Comparison of ENCODE assay signal across 13 mouse cellular contexts in the genomic region with DNA sequence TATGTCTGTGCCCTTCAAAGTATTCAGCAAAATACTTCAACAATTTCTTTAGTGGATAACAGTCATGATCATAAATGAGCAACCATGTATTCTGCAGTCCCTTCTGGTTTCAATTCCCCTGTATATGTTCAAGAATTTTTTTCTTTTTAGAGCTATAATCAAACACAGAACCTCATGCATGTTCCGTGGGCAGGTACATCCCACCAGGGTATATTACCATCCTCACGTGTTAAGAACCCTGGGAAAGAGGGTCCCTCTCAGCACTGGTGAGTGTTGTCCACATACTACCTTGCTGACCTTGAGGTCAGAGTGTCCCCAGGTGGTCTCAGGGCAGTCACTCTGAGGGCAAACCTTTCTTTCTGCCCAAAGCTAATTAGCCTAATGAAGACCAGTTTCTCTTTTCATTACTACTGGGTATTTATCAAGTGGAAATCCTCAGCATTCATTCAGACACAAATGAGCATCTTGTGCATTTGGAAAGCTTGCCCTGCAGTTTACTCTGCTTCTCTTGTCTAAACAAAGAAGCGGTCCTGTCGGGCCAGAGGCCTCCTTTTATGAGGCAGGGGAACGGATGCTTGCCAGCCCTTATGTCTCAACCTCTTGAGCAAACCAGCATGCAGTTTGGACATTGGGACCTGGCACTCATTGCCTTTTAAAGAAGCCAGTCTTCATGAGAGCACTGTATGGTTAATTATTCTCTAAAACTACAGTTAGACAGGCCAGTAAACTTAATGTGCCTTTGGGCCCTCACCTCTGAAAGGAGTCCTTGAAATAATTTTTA.
DNase-seq lines count a peak whose midpoint lies in the region; ATAC-seq lines count a peak whose summit lies in the region.
"Had no signal": no experiment of that assay in that cellular context is flagged by ENCODE, and none has a peak within 500 bp of the region (broad histone marks: within the 10 kb centered on the region; RNA-seq: fewer than 3 reads in every experiment).

No protein-coding gene starts in this region.

- H3K27ac ChIP-seq in neural tube, embryonic 15.5 days (replicated peaks) = no peak overlapping the region
- no peak overlapping the region for H3K27ac ChIP-seq in embryonic facial prominence, embryonic 11.5 days (replicated peaks; ENCODE audit: low read depth, low read length)
- H3K27ac ChIP-seq: heart, embryonic 10.5 days had no signal

- 0 out of 2 replicates have a peak, but pooled peaks cover 2% of the 10 kb centered on the region for H3K27me3 ChIP-seq in neural tube, embryonic 15.5 days (replicated peaks)
- H3K27me3 ChIP-seq in embryonic facial prominence, embryonic 11.5 days (ENCODE audit: control insufficient read depth, insufficient read depth, low read length) = no peaks in the 10 kb centered on the region
- H3K27me3 ChIP-seq: CH12.LX had no signal

- H3K9me3 ChIP-seq in neural tube, embryonic 15.5 days (replicated peaks) = no peaks in the 10 kb centered on the region
- H3K9me3 ChIP-seq in embryonic facial prominence, embryonic 11.5 days (replicated peaks; ENCODE audit: control insufficient read depth, low read length) = no peaks in the 10 kb centered on the region
- H3K9me3 ChIP-seq: heart, embryonic 10.5 days had no signal

- H3K4me3 ChIP-seq in neural tube, embryonic 15.5 days (replicated peaks) = no peak overlapping the region
- H3K4me3 ChIP-seq in embryonic facial prominence, embryonic 11.5 days (ENCODE audit: low read depth, low read length) = no peak overlapping the region
- H3K4me3 ChIP-seq: erythroblast, embryonic 14.5 days; heart, embryonic 10.5 days had no signal

- H3K36me3 ChIP-seq in neural tube, embryonic 15.5 days = 0 out of 2 replicates have a peak, but pooled peaks cover 2% of the 10 kb centered on the region
- no peaks in the 10 kb centered on the region for H3K36me3 ChIP-seq in embryonic facial prominence, embryonic 11.5 days (replicated peaks; ENCODE audit: control insufficient read depth, insufficient read depth, low read depth, low read length)
- H3K36me3 ChIP-seq: heart, embryonic 10.5 days had no signal

- H3K4me2 ChIP-seq in neural tube, embryonic 15.5 days = no peak overlapping the region
- H3K4me2 ChIP-seq in embryonic facial prominence, embryonic 11.5 days (ENCODE audit: low read depth, low read length) = no peak overlapping the region
- H3K4me2 ChIP-seq: midbrain, embryonic 11.5 days had no signal

- WGBS in neural tube, embryonic 15.5 days = 21% methylated on average over 5 of the region's 5 CpGs
- 14% methylated on average over 5 of the region's 5 CpGs for WGBS in embryonic facial prominence, embryonic 11.5 days

- intact Hi-C loops in heart, postnatal 25 days (cut with DNase I) = no loop called here

- peak; percentile 38 for ATAC-seq in neural tube, embryonic 15.5 days (ENCODE audit: low FRiP score)
- peak; percentile 62; the same call in 1 of the 2 replicates for ATAC-seq in embryonic facial prominence, embryonic 11.5 days (replicated peaks; ENCODE audit: insufficient number of reproducible peaks, low FRiP score, low TSS enrichment, low read depth)

- peak; percentile 9 to 24 for DNase-seq in frontal cortex, adult 2 months (ENCODE audit: extremely low spot score in 1 of 2, low spot score in 1 of 2)
- no peak for DNase-seq in frontal cortex, postnatal 36 days (ENCODE audit: low spot score in 2 of 2)
- no peak for DNase-seq in neural tube, embryonic 10.5 days (ENCODE audit: extremely low spot score, low spot score)
- DNase-seq in embryonic facial prominence, embryonic 11.5 days (ENCODE audit: low spot score) = no peak
- DNase-seq in kidney, postnatal 4 days = peak; percentile 24 to 55
- no peak for DNase-seq in heart, postnatal 25 days (ENCODE audit: low spot score)
- DNase-seq in cerebellum, postnatal 36 days = no peak
- DNase-seq: cerebellum, adult 18-20 months had no signal

- H3K9ac ChIP-seq in neural tube, embryonic 15.5 days (replicated peaks) = no peak overlapping the region
- H3K9ac ChIP-seq in embryonic facial prominence, embryonic 11.5 days (replicated peaks; ENCODE audit: low read length) = no peak overlapping the region

- no peaks in the 10 kb centered on the region; the same call in 1 of the 2 replicates for H3K4me1 ChIP-seq in neural tube, embryonic 15.5 days
- no peaks in the 10 kb centered on the region for H3K4me1 ChIP-seq in embryonic facial prominence, embryonic 11.5 days (ENCODE audit: control insufficient read depth, insufficient read depth, low read length)
- H3K4me1 ChIP-seq: heart, embryonic 10.5 days had no signal

Comparison
In these comparisons a context has a peak if more than half of its experiments do, and no peak if none do; other contexts are left out.
1. DNase-seq: peak in frontal cortex, adult 2 months (2 of 2) and kidney, postnatal 4 days (2 of 2); none in frontal cortex, postnatal 36 days (0 of 2), neural tube, embryonic 10.5 days (single experiment), embryonic facial prominence, embryonic 11.5 days (single experiment), heart, postnatal 25 days (single experiment) and cerebellum, postnatal 36 days (0 of 2).